In genomic region chr10:40350245-40350932, GRCm38 (mm10) we compare ENCODE assay signal across 8 mouse cellular contexts. TPM values are rescaled to one million over a fixed set of nuclear protein-coding genes. Genes with fewer than 3 reads are reported as not detected.
DNase-seq lines count a peak whose midpoint lies in the region; ATAC-seq and TF ChIP-seq lines count a peak whose summit lies in the region.

No protein-coding gene starts in this region.

- no peak for TF ChIP-seq CTCF in MEL (IDR thresholded peaks at IDR 0.05 in 2 of 3, conservative IDR thresholded peaks at IDR 0.05 in 1 of 3; ENCODE audit: control insufficient read depth in 1 of 3, insufficient read depth in 1 of 3, low read depth in 2 of 3, low read length in 3 of 3, poor library complexity in 1 of 3, severe bottlenecking in 1 of 3)

- peaks cover 14% of the 10 kb centered on the region for H3K4me1 ChIP-seq in heart, embryonic 12.5 days (replicated peaks)
- H3K4me1 ChIP-seq in MEL (ENCODE audit: control insufficient read depth in 1 of 2, insufficient read depth in 2 of 2, low read length in 2 of 2): peaks cover 0 to 6% of the 10 kb centered on the region in 2 experiments; a peak in 2 of 4 replicates
- H3K4me1 ChIP-seq in hindbrain, embryonic 11.5 days (replicated peaks; ENCODE audit: control insufficient read depth, insufficient read depth, low read length): no peaks in the 10 kb centered on the region

- H3K4me3 ChIP-seq in heart, embryonic 12.5 days: peak overlapping the region; percentile 75
- peak overlapping the region; percentile 86 for H3K4me3 ChIP-seq in MEL (ENCODE audit: control insufficient read depth in 1 of 2, insufficient read depth in 1 of 2, low read depth in 2 of 2, low read length in 2 of 2)
- peak overlapping the region; percentile 84 for H3K4me3 ChIP-seq in hindbrain, embryonic 11.5 days (ENCODE audit: low read depth, low read length)
- peak overlapping the region; percentile 54 for H3K4me3 ChIP-seq in macrophage (ENCODE audit: inconsistent target)

- no peaks in the 10 kb centered on the region for H3K36me3 ChIP-seq in heart, embryonic 12.5 days
- H3K36me3 ChIP-seq in MEL (ENCODE audit: control insufficient read depth in 1 of 2, insufficient read depth in 2 of 2, low read length in 2 of 2): peaks cover 0 to 10% of the 10 kb centered on the region in 2 experiments; a peak in 2 of 4 replicates
- H3K36me3 ChIP-seq in hindbrain, embryonic 11.5 days (ENCODE audit: control insufficient read depth, insufficient read depth, low read length): no peaks in the 10 kb centered on the region
- no peaks in the 10 kb centered on the region for H3K36me3 ChIP-seq in macrophage (ENCODE audit: inconsistent target)

- peak overlapping the region; percentile 83 for H3K9ac ChIP-seq in heart, embryonic 12.5 days
- H3K9ac ChIP-seq in MEL (ENCODE audit: control insufficient read depth, low read depth, low read length, poor library complexity, severe bottlenecking): peak overlapping the region; percentile 91
- H3K9ac ChIP-seq in hindbrain, embryonic 11.5 days (ENCODE audit: low read depth, low read length): peak overlapping the region; percentile 91

- TF ChIP-seq EP300 in MEL (IDR thresholded peaks at IDR 0.05; ENCODE audit: low read depth in 1 of 2, low read length in 2 of 2): peak; percentile 25 to 59; a peak in 1 of 4 replicates

- peak overlapping the region; percentile 72 for H3K4me2 ChIP-seq in heart, embryonic 12.5 days
- H3K4me2 ChIP-seq in hindbrain, embryonic 11.5 days (replicated peaks; ENCODE audit: low read depth, low read length): peak overlapping the region; percentile 64

- peaks cover 8% of the 10 kb centered on the region for H3K79me2 ChIP-seq in MEL (ENCODE audit: control insufficient read depth, insufficient read depth, low read length, poor library complexity)
- H3K79me2 ChIP-seq in macrophage (ENCODE audit: inconsistent target): peaks cover 57% of the 10 kb centered on the region

- no peaks in the 10 kb centered on the region for H3K27me3 ChIP-seq in heart, embryonic 12.5 days (replicated peaks)
- no peaks in the 10 kb centered on the region for H3K27me3 ChIP-seq in MEL (ENCODE audit: control insufficient read depth in 1 of 2, insufficient read depth in 2 of 2, low read length in 2 of 2)
- no peaks in the 10 kb centered on the region for H3K27me3 ChIP-seq in hindbrain, embryonic 11.5 days (ENCODE audit: control insufficient read depth, insufficient read depth, low read length)

- TF ChIP-seq RAD21 in MEL (IDR thresholded peaks at IDR 0.05; ENCODE audit: low read depth, low read length): no peak

- no peak for TF ChIP-seq POLR2A in MEL (IDR thresholded peaks at IDR 0.05; ENCODE audit: control insufficient read depth in 1 of 2, insufficient read depth in 1 of 2, low read depth in 1 of 2, low read length in 2 of 2, poor library complexity in 1 of 2)

- no peak for DNase-seq in heart, adult 8-10 months (ENCODE audit: low spot score)
- DNase-seq in MEL (ENCODE audit: low read depth, low spot score): no peak
- DNase-seq in hindbrain, embryonic 11.5 days (ENCODE audit: low spot score): no peak
- DNase-seq in cerebellum, postnatal 36 days: no peak
- no peak for DNase-seq in layer of hippocampus, postnatal 10 days (ENCODE audit: low spot score in 2 of 2)
- DNase-seq in retina, embryonic 14.5 days (ENCODE audit: low spot score): no peak

- H3K27ac ChIP-seq in heart, embryonic 12.5 days (ENCODE audit: poor library complexity, severe bottlenecking): no peak overlapping the region
- H3K27ac ChIP-seq in MEL (ENCODE audit: control insufficient read depth, low read depth, low read length) (no peak overlapping the region), macrophage (no peak overlapping the region)
- no peak overlapping the region for H3K27ac ChIP-seq in hindbrain, embryonic 11.5 days (ENCODE audit: low read depth, low read length)

- WGBS in heart, embryonic 12.5 days: 36% methylated on average over 12 of the region's 12 CpGs
- 53% methylated on average over 12 of the region's 12 CpGs for WGBS in hindbrain, embryonic 11.5 days
- 47% methylated on average over 12 of the region's 12 CpGs for WGBS in macrophage (ENCODE audit: missing documents)

- H3K9me3 ChIP-seq in heart, embryonic 12.5 days (replicated peaks): no peaks in the 10 kb centered on the region
- H3K9me3 ChIP-seq in MEL (replicated peaks; ENCODE audit: insufficient read depth, low read length): no peaks in the 10 kb centered on the region
- H3K9me3 ChIP-seq in hindbrain, embryonic 11.5 days (ENCODE audit: control insufficient read depth, low read length): no peaks in the 10 kb centered on the region

- ATAC-seq in heart, embryonic 12.5 days (ENCODE audit: insufficient number of reproducible peaks, low FRiP score): no peak
- no peak for ATAC-seq in hindbrain, embryonic 11.5 days (ENCODE audit: low FRiP score)

TF ChIP-seq in MEL, 35 proteins besides CTCF, POLR2A, EP300 and RAD21:
- no peak for TF ChIP-seq ZC3H11A (IDR thresholded peaks at IDR 0.05; ENCODE audit: low read depth, low read length)
- no peak for TF ChIP-seq NELFE (IDR thresholded peaks at IDR 0.05; ENCODE audit: low read depth, low read length)
- TF ChIP-seq GATA1 (IDR thresholded peaks at IDR 0.05; ENCODE audit: low read depth, low read length): peak; percentile 77
- TF ChIP-seq MAFK (IDR thresholded peaks at IDR 0.05; ENCODE audit: borderline replicate concordance, low read depth, low read length): no peak
- no peak for TF ChIP-seq BHLHE40 (IDR thresholded peaks at IDR 0.05; ENCODE audit: borderline replicate concordance, low read depth, low read length)
- no peak for TF ChIP-seq USF2 (IDR thresholded peaks at IDR 0.05; ENCODE audit: borderline replicate concordance in 1 of 2, insufficient read depth in 1 of 2, low read depth in 1 of 2, low read length in 2 of 2)
- TF ChIP-seq KAT2A (conservative IDR thresholded peaks at IDR 0.05; ENCODE audit: low read depth, low read length): no peak
- no peak for TF ChIP-seq ZKSCAN1 (IDR thresholded peaks at IDR 0.05; ENCODE audit: low read depth, low read length)
- TF ChIP-seq USF1 (IDR thresholded peaks at IDR 0.05; ENCODE audit: low read depth, low read length): no peak
- peak; percentile 74; the same call in 1 of the 2 replicates for TF ChIP-seq TCF12 (IDR thresholded peaks at IDR 0.05; ENCODE audit: low read depth, low read length)
- no peak for TF ChIP-seq UBTF (IDR thresholded peaks at IDR 0.05; ENCODE audit: borderline replicate concordance, insufficient read depth, low read depth, low read length)
- 0 out of 2 replicates have a peak, but pooled peaks have one; percentile 22 for TF ChIP-seq ETS1 (IDR thresholded peaks at IDR 0.05; ENCODE audit: low read depth, low read length)
- no peak for TF ChIP-seq MXI1 (IDR thresholded peaks at IDR 0.05; ENCODE audit: low read depth, low read length)
- TF ChIP-seq ZMIZ1 (IDR thresholded peaks at IDR 0.05; ENCODE audit: low read depth, low read length): no peak
- peak; percentile 79 for TF ChIP-seq RCOR1 (IDR thresholded peaks at IDR 0.05; ENCODE audit: low read depth, low read length)
- no peak for TF ChIP-seq MYB (IDR thresholded peaks at IDR 0.05; ENCODE audit: low read depth, low read length)

RNA-seq across cellular contexts. Expression of gene Cdk19, which starts 11.0 kb away (rescaled TPM):
- 9.5 and 11.2 TPM in 2 replicates for polyA plus RNA-seq in heart, embryonic 12.5 days (2016; fragmentation: Nextera tagmentation; extraction: Ambion mirVana)
- 10 to 100 TPM; 12.1 to 13.7 (median 13.4) TPM for total RNA-seq in heart, adult 8-10 months (2022)
- total RNA-seq in MEL (2012; rRNA removed): 2.8 and 4.8 TPM in 2 replicates
- polyA plus RNA-seq in MEL (2012; ENCODE audit: insufficient read depth in 1 of 2, insufficient read length in 2 of 2, low read depth in 1 of 2, low replicate concordance in 2 of 2, missing spikeins in 1 of 2) (1 to 10 TPM in 1 of 2 experiments, not detected in 1; 8.2 TPM), macrophage (2018) (14.5 to 17.0 TPM (median 15.9 TPM) in 3 replicates)
- 9.0 and 9.5 TPM in 2 replicates for polyA plus RNA-seq in hindbrain, embryonic 11.5 days (2014; fragmentation: Nextera tagmentation; extraction: Ambion mirVana)
- 10 to 100 TPM in 19 of 26 experiments, 1 to 10 TPM in 7; 1.4 to 19.3 (median 13.5) TPM for total RNA-seq in macrophage (2018; cell fraction: chromatin; rRNA removed)
- total RNA-seq in macrophage (2018; cell fraction: cytosol; rRNA removed): 10 to 100 TPM; 13.5 to 26.2 (median 21.8) TPM
- total RNA-seq in macrophage (2018; cell fraction: nucleus; rRNA removed): 10 to 100 TPM in 22 of 26 experiments, 1 to 10 TPM in 4; 4.6 to 31.5 (median 18.1) TPM
- 10 to 100 TPM; 24.7 to 27.4 TPM for total RNA-seq in layer of hippocampus, postnatal 10 days (2021)

RNA-seq across cellular contexts. Expression of gene Amd1, which starts 48.4 kb away (rescaled TPM):
- polyA plus RNA-seq in heart, embryonic 12.5 days (2016; fragmentation: Nextera tagmentation; extraction: Ambion mirVana): 47.1 and 51.9 TPM in 2 replicates
- 100 to 1,000 TPM in 3 of 4 experiments, 10 to 100 TPM in 1; 87.6 to 131 (median 118) TPM for total RNA-seq in heart, adult 8-10 months (2022)
- total RNA-seq in MEL (2012; rRNA removed): 84.7 and 102 TPM in 2 replicates
- polyA plus RNA-seq in MEL (2012; ENCODE audit: insufficient read depth in 1 of 2, insufficient read length in 2 of 2, low read depth in 1 of 2, low replicate concordance in 2 of 2, missing spikeins in 1 of 2) (10 to 100 TPM in 1 of 2 experiments, not detected in 1; 81.2 TPM), macrophage (2018) (35.2 to 73.4 TPM (median 38.5 TPM) in 3 replicates)
- 82.2 and 89.7 TPM in 2 replicates for polyA plus RNA-seq in hindbrain, embryonic 11.5 days (2014; fragmentation: Nextera tagmentation; extraction: Ambion mirVana)
- 10 to 100 TPM in 21 of 26 experiments, 1 to 10 TPM in 5; 7.0 to 52.8 (median 22.2) TPM for total RNA-seq in macrophage (2018; cell fraction: chromatin; rRNA removed)
- 10 to 100 TPM; 27.3 to 55.4 (median 42.0) TPM for total RNA-seq in macrophage (2018; cell fraction: cytosol; rRNA removed)
- 10 to 100 TPM; 14.4 to 59.7 (median 29.2) TPM for total RNA-seq in macrophage (2018; cell fraction: nucleus; rRNA removed)
- 10 to 100 TPM; 43.2 to 48.9 TPM for total RNA-seq in layer of hippocampus, postnatal 10 days (2021)
